Mouse (Mus musculus): ENCODE measurements around the gene Lat2. TPM values are rescaled to one million over a fixed set of nuclear protein-coding genes. Genes with fewer than 3 reads are reported as not detected.
A peak's percentile ranks its signal among the peaks of the same experiment; 100 is the strongest.
"Not testable (repeated sequence)": the region's sequence is repeated elsewhere in the genome, so short reads cannot be mapped to it uniquely, and the experiment has no call there.

The Lat2 gene
- 10 to 100 TPM in 1 of 2 experiments, 1 to 10 TPM in 1; 6.2 to 15.8 TPM for polyA plus RNA-seq (2017; shearing (Covaris generic))

DNA sequence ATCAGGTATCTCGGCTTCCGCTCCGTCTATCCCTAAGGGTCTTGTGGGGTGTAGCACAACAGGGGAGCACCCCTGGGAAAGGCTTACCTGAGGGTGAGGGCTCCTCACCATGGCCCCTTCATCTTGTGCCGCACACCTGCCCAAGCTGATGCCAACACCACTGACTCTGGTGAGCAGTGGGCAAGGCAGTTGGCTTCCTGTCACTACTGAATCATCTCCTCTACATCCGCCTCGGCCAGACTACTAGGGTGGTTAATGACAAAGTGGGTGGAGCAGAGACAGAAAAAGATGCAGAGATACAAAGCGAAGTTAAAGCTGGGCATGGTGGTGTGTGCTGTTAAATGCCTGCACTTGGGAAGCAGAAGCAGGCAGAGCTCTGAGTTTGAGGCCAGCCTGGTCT is at the start of gene Lat2:
Gene Lat2, minus strand, starts transcription at position 224 of the 400 bp plus-strand sequence.
- peak; percentile 62 for ATAC-seq

DNA sequence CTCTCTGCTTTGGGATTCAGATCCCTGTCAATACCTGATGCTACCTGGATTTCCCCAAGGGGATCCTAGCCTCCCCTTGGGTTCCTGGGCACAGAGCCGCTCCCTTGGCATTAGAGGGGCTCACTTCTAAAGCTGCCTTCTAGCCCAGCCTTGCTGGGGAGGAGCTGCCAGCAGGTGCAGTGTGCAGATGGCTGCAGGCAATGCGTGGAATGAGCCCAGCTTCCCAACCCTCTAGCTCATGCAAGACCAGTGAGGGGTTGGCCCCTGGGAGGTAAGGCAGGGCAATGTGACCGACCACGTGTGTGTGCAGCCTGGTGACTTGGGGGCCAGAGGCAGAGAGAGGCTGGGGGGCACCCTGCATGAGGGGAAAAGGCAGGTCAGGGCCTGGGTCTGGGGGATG is 41.9 kb upstream of the Lat2 start:
- ATAC-seq, result no peak

DNA sequence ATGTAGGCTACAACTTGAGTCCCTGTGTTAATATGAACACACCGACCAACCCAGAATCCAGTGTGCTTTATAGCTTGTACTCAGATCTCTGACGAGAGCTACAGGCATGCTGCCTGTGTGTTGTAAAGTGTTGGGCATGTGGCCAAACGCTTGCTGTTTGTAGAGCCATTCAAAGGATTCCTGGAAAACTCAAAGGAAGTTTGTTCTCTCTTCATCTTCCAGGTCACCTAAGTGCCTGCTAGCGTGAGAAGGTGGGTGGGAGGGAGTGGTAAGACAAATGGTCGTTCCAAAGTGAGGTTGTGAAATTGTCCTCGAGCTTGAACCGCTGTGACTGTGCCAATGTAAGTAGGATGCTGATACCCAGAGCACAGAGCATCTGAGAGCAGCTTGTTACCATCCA is 37.2 kb upstream of the Lat2 start:
- no peak for ATAC-seq

DNA sequence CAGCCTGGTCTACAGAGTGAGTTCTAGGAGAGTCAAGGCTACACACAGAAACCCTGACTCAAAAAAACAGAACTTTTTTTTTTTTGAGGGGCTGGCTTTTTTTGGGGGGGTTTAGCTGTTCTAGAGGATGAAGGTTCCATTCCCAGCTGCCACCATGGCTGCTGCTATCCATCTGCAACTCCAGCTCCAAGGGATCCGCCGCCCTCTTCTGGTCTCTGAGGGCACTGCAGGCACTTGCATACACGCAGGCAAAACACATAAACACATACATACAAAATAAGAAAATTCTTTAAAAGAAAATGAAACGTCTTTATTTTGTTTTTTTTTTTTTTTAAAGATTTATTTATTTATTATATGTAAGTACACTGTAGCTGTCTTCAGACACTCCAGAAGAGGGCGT is 36.1 kb upstream of the Lat2 start:
- ATAC-seq, result no peak

DNA sequence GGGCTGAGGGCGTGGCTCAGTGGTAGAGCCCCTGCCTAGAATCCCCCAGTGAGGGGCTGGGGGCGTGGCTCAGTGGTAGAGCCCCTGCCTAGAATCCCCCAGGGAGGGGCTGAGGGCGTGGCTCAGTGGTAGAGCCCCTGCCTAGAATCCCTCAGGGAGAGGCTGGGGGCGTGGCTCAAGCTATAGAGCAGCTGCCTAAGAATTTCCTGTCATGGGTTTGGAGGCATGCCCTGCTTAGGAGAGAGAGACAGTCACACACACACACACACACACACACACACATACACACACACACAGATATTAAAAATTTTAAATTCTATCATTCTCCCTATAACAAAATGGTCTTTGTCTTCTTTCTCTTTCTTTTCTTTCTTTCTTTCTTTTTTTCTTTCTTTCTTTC is 34.2 kb upstream of the Lat2 start:
- not testable (repeated sequence) for ATAC-seq

DNA sequence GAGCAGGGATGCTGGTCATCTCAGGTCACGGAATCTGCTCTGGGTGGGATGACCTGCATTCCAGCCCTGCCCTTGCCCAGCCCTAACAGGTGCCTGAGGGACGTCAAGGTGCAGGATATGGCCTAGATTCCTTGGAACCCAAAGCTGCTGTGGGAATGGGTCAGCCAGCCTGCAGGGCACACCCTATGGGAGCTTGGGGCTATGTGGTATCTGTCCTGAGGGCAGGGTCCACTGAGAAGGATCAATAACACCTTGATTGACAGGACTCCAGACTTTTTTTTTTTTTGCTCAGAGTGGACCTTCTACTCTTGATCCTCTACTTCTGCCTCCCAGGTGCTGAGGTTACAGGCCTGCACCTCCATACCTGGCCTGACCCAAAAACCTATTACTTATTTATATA is 32.6 kb upstream of the Lat2 start:
- ATAC-seq, result no peak

DNA sequence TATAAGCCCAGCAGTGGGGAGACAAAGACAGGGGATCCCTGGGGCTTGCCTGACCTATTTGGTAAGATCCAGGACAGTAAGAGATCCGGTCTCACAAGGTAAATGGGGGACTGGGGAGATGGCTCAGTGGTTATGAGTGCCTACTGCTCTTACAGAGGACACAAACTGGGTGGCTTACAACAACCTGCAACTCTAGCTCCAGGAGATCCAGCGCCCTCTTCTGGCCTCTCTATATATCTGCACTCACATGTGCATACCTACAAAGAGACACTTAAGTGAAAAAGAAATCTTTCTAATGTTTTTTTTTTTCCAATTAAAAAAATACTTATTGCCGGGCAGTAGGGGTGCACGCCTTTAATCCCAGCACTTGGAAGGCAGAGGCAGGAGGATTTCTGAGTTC is 31.6 kb upstream of the Lat2 start:
- ATAC-seq, result no peak

DNA sequence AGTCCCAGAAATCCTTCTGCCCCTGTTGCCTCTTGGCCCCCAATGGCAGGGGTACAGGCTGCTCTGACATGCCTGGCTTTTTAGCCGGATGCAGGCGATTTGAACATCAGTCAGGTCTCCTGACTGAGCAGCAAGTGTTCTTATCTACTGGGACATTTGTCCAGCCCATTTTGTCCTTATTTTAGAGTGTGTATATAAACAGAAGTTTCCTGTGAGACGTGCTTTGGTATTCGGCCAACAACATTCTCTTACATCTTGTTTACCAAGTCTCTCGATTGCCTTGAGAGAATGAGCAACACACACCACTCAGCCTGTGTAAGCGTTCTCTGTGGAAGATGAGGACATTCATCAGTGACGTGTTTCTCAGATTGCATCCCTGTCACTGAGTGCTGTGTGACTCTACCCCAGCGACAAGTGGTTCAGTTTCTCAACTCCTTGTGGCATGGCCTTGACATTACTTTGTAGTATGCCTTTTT is 29.9 kb upstream of the Lat2 start:
- ATAC-seq, result no peak

DNA sequence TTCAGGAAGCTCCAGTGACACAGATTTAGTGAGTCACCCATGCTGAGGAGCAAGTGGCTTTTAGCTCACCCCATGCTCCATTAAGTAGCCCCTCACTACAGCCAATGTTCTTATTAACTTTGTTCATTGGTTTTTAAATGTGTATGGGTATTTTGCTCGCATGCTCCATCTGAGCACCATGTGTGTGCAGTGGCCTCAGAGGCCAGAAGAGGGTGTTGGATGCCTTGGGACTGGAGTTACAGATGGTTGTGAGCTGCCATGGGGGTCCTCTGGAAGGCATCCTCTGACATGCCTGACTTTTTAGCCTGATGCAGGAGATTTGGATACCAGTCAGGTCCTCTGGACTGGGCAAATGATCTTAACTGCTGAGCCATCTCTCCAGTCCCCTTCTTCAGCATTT is 29.3 kb upstream of the Lat2 start:
- no peak for ATAC-seq

DNA sequence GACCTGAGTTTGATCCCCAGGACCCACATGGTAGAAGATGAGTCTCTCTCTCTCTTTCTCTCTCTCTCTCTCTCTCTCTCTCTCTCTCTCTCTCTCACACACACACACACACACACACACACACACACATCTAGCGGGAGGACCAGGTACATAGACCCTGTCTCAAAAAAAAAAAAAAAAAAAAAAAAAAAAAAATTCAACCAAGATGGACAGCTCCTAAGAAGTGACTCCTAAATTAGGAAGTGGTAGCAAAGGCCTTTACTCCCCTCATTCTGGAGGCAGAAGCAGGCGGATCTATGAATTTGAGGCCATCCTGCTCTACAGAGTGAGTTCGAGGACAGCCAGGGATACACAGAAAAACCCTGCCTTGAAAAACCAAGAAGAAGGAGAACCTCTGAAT is 25.5 kb upstream of the Lat2 start:
- no peak for ATAC-seq

DNA sequence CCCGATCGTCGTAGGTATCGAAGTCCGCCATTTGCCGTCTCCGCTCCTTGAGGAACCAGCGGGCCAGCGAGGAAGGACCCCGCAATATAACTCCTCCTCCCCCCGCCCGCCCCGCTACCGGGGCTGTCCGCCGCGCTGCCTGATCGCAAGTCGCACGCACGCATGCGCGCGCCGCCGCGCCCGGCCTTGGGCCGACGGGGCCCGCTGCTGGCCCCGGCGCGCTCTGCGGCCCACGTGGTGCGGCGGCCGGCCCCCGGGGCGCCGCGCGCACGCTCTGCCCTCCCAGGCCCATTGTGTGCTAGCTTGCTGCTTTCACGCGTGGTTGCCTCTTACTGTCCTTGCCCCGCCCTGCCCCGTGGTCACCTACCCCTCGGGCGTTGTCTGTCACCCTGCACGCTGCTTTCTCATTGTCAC is 24.5 kb upstream of the Lat2 start, which contains the start of gene Eif4h:
Gene Eif4h, minus strand, starts transcription at position 222 of the 414 bp plus-strand sequence.
- peak; percentile 78 for ATAC-seq

DNA sequence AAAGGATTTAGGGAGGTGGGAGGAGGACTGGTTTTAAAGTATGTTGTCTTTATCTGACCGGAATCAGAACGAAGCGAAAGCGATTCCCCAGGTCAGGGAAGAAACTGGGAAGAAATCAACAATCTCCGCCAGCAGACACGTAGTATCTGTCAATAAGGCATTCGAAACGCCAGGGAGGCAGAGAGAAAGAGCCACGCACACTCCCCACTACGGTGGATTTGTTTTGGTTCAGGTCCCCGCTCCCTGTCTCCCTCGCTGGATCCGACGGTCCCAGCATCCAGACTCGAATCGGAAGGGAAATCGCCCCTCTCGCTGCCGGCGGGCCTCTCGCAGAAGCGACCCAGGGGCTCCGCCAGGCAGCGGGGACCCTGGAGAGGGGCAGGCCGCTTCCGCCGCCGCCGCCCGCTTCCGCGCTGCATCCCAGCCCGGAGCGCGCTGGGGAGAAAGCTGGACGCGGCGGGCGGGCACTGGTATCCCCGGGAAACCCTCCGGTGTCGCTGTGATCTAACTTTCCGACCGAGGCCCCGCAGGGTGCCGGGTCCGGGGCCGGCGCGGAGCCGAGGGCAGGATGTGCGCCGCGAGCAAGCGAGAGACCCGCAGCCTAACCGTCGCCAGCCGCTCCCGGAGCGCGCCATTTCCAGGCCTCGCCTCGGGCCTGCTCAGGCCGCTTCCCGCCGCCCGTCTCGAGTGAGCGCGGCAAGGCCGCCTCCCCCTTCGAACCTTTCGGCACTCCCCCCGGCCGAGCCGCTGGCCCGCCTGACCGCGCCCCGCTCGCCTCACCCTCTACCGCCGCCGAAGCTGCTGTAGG is 23.8 kb upstream of the Lat2 start:
- ATAC-seq, result peak; percentile 61

DNA sequence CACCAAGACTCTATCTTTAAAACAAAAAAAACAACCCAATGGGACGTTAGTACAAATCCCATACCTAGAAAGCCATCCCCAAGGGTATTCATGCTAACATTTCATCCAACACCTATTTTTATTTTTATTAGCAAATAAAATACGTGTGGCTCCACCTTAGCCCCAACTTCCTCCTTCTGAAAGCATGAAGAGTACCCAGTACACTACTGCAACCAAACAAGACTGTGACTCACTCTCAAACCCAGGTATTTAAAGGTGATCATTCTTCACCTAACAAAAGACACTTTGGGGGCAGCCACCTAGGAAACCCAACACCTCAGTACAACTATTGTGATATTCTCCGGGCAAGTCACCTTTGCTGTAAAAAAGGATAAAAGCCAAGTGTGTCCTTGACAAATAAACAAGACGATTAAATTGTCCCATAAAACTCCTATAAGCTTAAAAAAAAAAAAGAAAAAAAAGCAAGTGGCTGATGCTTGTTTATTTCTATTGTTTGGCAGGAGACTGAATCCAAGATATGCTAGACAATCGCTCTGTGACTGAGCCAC is 23.1 kb upstream of the Lat2 start:
- ATAC-seq, result no peak

DNA sequence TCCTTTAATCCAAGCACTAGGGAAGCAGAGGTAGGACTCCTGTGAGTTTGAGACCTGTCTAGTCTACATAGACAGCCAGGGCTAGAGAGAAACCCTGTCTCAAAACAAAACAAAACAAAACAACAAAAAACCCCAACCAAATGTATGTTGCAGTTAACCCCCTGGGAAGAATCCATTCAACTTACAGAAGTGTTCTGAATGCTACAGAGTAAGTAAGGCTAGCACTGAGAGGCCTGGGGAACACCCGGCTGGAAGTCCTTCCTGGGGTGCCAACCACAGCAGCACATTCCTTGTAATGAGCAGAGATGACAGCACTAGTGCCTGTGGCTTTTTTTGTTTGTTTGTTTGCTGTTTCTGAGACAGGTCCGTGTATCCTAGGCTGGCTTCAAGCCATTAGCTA is 18.0 kb upstream of the Lat2 start:
- ATAC-seq, result no peak

DNA sequence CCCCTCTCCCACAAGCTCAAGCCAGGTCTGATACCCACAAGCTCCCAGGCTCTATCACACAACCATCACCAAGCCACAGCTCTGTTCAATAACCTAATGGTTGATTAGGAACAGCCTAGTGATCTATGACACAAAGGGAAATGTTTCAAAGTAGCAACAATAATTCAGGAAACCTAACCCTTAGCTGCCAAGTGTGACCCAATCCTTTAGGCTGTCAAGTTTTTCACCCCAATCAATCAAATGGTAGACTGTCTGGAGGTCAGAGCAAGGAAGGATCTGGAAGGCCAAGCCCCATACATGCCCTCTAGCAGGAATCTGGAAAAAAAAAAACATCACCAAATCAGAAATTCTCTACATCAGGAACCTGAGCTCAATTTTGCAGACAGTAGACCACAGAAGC is 16.0 kb upstream of the Lat2 start:
- ATAC-seq, result no peak

DNA sequence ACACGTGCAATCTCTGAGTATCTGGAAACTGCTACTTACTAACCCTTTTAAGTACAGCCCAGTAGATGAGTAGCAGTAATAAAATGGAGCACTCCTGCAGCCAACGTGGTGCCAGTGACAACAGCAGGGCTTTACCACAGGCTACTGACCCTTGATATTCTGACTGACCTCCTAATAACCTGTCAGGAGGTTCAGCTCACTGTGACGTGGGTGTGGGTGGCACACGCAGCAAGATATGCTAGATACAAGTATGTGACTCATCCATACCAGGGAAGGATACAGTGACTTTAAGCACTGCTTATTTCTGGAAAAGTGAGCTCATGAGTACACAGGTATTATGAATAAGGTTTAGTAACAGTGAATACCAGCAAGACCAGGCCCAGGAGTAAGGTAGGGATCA is 14.7 kb upstream of the Lat2 start:
- no peak for ATAC-seq

DNA sequence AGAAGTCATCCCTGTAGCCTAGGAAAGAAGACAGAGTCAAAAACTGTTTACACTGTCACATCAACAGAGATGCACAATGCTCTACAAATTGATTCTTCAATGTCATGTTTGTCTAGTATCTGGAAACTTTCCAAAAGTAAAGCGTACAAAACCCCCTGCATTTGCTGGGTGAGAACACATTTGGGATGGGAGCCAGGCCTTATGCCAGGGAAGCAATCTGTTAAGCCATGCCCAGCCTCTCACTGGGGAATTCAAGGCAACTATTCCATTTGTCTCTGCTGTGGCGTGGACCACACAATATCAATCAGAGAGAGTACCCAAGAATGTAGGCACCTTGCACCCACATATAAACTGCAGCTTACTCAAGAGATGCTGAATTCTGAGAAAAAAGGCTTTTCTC is 7.2 kb upstream of the Lat2 start:
- no peak for ATAC-seq

DNA sequence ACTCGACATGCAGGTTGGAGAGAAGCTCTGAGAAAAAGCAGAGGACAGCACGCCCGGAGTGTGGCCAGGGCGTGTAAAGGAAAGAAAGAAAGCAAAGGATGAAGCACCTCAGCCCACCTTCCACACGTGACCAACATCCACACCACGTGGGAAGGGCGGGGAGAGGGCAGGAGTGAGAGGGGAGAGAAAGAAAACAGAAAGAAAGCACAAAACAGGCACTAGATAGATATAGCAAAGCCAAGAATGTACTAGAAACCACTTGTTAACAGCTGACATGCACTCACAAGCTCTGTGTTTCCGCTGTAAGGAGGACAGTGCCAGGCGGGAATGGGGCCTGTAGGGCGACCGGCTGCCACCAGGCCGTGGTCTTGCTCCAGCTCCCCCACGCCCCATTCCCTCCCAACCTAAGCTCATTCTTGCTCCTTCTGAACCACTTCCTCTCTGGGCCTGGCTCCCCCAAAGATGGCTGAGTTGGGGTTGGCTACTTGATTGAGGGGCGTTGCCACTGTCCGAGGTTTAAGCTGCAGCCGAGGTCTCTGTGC is 6.3 kb upstream of the Lat2 start:
- ATAC-seq, result no peak

DNA sequence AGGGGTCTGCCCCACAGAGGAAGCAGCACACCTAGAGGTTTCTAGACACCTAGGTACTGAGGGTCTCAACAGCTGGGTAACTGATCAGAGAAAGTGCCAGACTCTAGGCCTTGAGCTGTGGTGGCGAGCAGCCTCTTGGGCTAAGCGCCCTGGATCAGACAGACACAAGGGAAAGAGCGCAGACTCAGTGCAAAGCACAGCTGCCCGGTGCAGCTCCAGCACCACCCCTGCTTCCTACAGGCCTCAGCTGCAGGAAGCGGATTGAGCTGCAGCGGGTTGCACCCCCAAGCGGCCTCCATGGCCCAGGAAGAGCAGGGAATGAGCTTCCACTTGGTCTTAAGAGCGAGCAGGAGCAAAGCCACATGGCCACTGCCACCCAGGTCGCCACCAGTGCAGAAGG is 5.6 kb upstream of the Lat2 start:
- no peak for ATAC-seq

DNA sequence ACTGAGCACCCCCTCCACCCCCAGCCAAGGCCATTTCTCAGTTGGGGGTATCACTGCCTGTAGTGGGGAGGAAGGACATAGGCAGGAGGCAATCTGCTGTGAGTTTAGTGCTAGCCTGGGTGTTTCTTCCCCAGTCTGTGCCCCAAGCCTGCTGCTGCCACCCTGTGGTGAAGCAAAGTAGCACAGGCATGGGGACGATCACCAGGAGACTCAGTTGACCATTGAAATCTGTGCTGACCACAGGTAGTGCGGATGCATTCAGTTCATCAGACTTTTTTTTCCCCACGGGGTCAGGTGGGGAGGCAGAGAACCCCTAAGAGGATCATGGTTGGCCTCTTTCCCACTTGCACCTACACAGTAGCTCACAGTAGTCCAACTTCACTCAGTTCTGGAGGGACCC is 2.2 kb upstream of the Lat2 start:
- ATAC-seq, result peak; percentile 68

DNA sequence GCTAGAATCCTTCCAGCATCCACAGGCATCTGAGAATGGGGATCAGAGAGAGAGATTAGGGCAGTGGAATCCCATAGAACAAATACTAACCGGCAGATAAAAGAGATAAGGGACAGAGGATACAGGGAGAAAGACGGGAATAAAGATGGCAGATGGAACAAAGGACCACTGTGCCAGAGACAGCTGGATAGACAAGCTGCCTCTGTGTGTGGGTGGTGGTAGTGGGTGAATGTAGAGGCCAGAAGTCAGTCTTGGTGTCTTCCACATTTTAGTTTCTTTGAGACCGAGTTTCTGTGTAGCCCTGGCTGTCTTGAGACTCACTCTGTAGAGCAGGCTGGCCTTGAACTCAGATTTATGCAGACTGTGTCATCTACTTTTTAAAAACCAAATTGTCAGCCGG is 955 bp upstream of the Lat2 start:
- no peak for ATAC-seq

DNA sequence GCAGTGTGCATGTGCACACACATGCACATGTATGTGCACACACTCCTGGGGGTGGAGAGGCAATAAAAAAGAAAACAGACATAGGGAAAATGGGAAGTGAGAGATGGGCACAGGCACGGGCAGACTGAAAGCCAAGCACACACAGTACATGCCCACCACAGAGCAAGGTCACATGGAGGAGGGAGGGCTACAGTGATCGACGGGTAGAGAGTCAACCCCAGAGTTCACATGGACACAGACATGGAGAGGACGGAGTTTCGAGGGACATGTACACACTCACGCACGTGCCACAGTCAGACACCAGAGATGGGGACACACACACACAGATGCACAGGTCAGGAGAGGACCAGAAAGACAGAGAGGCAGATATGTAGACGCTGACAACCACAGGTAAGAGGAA is 555 bp upstream of the Lat2 start:
- no peak for ATAC-seq

DNA sequence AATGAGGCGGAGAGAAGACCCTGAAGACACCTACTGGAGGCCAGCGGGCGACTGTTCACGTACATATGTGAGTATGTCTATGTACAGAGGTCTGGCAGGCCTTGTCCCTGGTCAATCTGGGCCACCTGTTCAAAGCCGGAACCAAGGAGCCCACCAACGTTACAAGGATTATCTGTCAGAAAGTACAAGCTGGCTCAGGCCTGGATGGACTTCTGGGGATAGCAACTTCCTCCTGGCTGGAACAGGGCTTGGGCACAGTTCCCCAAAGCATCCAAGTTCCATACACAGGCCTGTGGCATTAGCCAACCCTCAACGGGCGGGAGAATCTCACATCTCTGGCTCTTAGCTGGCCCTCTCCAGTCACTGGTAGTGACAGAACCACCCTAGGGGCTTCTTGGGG is 529 bp downstream of the Lat2 start:
- ATAC-seq, result no peak

DNA sequence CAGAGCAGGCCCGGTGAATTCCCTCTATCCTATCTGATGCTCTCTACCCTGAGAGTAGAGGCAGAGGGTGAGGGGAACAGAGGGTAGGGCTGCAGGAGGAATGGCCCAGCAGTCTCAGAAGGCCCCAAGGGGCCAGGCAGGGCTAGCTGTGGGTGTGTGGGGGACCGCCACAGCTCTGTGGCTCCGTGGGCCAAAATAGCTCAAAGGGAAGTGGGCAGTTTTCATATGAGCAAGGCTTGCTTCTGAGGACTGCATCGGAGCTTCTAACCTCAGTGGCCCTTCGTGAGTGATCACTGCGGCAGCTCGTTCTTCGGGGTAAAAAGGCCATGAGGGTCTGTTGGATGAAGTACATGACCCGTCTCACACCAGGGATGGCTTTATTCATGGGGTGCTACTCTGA is 1.1 kb downstream of the Lat2 start:
- no peak for ATAC-seq
